Mouse (Mus musculus) forebrain, embryonic 13.5 days (tissue): ENCODE results near the gene Bcas3. TPM values are rescaled to one million over a fixed set of nuclear protein-coding genes. Genes with fewer than 3 reads are reported as not detected.
"Not testable (repeated sequence)": the region's sequence is repeated elsewhere in the genome, so short reads cannot be mapped to it uniquely, and the experiment has no call there.

Experiments used
- ATAC-seq: fragments of 200-750 bp; cut with Nextera tagmentation; 2 replicates; pipeline ENCODE4 v1.8.0; 2017
- H3K27ac ChIP-seq: fragments of 300-500 bp; sonication (generic); 2 replicates; pipeline ENCODE4 v1.5.1; 2015; ENCODE audit warnings: inconsistent platforms, mild to moderate bottlenecking, moderate library complexity
- H3K27me3 ChIP-seq: fragments of 300-500 bp; sonication (generic); 2 replicates; pipeline ENCODE4 v1.6.1; 2015; ENCODE audit warnings: mild to moderate bottlenecking, inconsistent platforms
- H3K36me3 ChIP-seq: fragments of 300-500 bp; sonication (generic); 2 replicates; pipeline ENCODE4 v1.6.1; 2015; ENCODE audit warnings: mild to moderate bottlenecking, inconsistent platforms; ENCODE audit not compliant: poor library complexity, severe bottlenecking
- H3K4me1 ChIP-seq: fragments of 300-500 bp; sonication (generic); 2 replicates; pipeline ENCODE4 v1.6.1; 2015; ENCODE audit warnings: inconsistent platforms
- H3K4me2 ChIP-seq: fragments of 300-500 bp; sonication (generic); 2 replicates; pipeline ENCODE4 v1.6.1; 2015; ENCODE audit warnings: inconsistent platforms, mild to moderate bottlenecking, moderate library complexity
- H3K4me3 ChIP-seq: fragments of 300-500 bp; sonication (generic); 2 replicates; pipeline ENCODE4 v1.5.1; 2015; ENCODE audit warnings: mild to moderate bottlenecking, inconsistent platforms
- H3K9ac ChIP-seq: fragments of 300-500 bp; sonication (generic); 2 replicates; pipeline ENCODE4 v1.6.1; 2015; ENCODE audit warnings: mild to moderate bottlenecking, inconsistent platforms
- H3K9me3 ChIP-seq: fragments of 300-500 bp; sonication (generic); replicated peaks from 2 replicates; pipeline ENCODE4 v1.6.1; 2016; ENCODE audit warnings: inconsistent platforms
- WGBS: fragments of 180-500 bp; shearing (Covaris S2); methylation state at CpG from one replicate; pipeline ENCODE4 v1.1.7; 2015; 5-methylcytosine and 5-hydroxymethylcytosine counted together
- polyA plus RNA-seq: library from polyadenylated mRNA; unstranded; fragments of >200 nt; fragmentation: Nextera tagmentation; extraction: Ambion mirVana; gene quantifications from 2 replicates; pipeline ENCODE4 v1.2.1, GENCODE M21; 2015

Gene Bcas3
- polyA plus RNA-seq, 1 experiment from 2014 or later, result 19.6 TPM

- H3K36me3 ChIP-seq, result no peaks in the 10 kb centered on the region
- no peak overlapping the region for H3K27ac ChIP-seq
- 90% methylated on average over 5 of the region's 5 CpGs for WGBS
- no peaks in the 10 kb centered on the region for H3K4me1 ChIP-seq
- no peaks in the 10 kb centered on the region for H3K9me3 ChIP-seq
- no peak for ATAC-seq
- H3K9ac ChIP-seq, result no peak overlapping the region
- peaks cover 4% of the 10 kb centered on the region; the same call in 1 of the 2 replicates for H3K27me3 ChIP-seq
- H3K4me3 ChIP-seq, result no peak overlapping the region
- H3K4me2 ChIP-seq, result no peak overlapping the region
Observed at GRCm38 (mm10) chr11:85499561-85499960, 146.6 kb downstream of the Bcas3 start.

GRCm38 (mm10) chr11:85502031-85502430, 149.1 kb downstream of the Bcas3 start:
- no peak for ATAC-seq
- Histone ChIP-seq H3K27me3 (peaks cover 4% of the 10 kb centered on the region; the same call in 1 of the 2 replicates), H3K36me3 (no peaks in the 10 kb centered on the region), H3K4me2 (no peak overlapping the region), H3K4me1 (no peaks in the 10 kb centered on the region), H3K27ac (no peak overlapping the region), H3K9me3 (no peaks in the 10 kb centered on the region), H3K9ac (no peak overlapping the region), H3K4me3 (no peak overlapping the region)
- WGBS, result 74% methylated on average over 3 of the region's 3 CpGs

- not testable (repeated sequence) for H3K4me2 ChIP-seq, H3K9me3 ChIP-seq, ATAC-seq, H3K36me3 ChIP-seq, H3K4me1 ChIP-seq, H3K27me3 ChIP-seq, H3K27ac ChIP-seq, H3K4me3 ChIP-seq, H3K9ac ChIP-seq
- 64% methylated on average over 4 of the region's 4 CpGs for WGBS
Observed at GRCm38 (mm10) chr11:85504812-85505211, 151.8 kb downstream of the Bcas3 start.

- Histone ChIP-seq H3K36me3 (no peaks in the 10 kb centered on the region), H3K9me3 (no peaks in the 10 kb centered on the region), H3K27me3 (peaks cover 4% of the 10 kb centered on the region; the same call in 1 of the 2 replicates), H3K27ac (no peak overlapping the region), H3K9ac (no peak overlapping the region), H3K4me3 (no peak overlapping the region), H3K4me1 (no peaks in the 10 kb centered on the region), H3K4me2 (no peak overlapping the region)
- 95% methylated on average over 4 of the region's 4 CpGs for WGBS
- ATAC-seq, result no peak
Observed at GRCm38 (mm10) chr11:85505811-85506210, 152.8 kb downstream of the Bcas3 start.

GRCm38 (mm10) chr11:85509334-85509733, 156.4 kb downstream of the Bcas3 start:
- H3K4me3 ChIP-seq, result no peak overlapping the region
- no peaks in the 10 kb centered on the region for H3K4me1 ChIP-seq
- H3K9me3 ChIP-seq, result no peaks in the 10 kb centered on the region
- H3K9ac ChIP-seq, result no peak overlapping the region
- no peak overlapping the region for H3K27ac ChIP-seq
- 84% methylated on average over 12 of the region's 12 CpGs for WGBS
- ATAC-seq, result no peak
- H3K27me3 ChIP-seq, result no peaks in the 10 kb centered on the region
- H3K36me3 ChIP-seq, result no peaks in the 10 kb centered on the region
- H3K4me2 ChIP-seq, result no peak overlapping the region

- H3K4me1 ChIP-seq, result no peaks in the 10 kb centered on the region
- no peaks in the 10 kb centered on the region for H3K9me3 ChIP-seq
- no peaks in the 10 kb centered on the region for H3K36me3 ChIP-seq
- H3K4me2 ChIP-seq, result no peak overlapping the region
- no peak overlapping the region for H3K4me3 ChIP-seq
- 84% methylated on average over 9 of the region's 9 CpGs for WGBS
- no peak for ATAC-seq
- no peak overlapping the region for H3K27ac ChIP-seq
- H3K9ac ChIP-seq, result no peak overlapping the region
- H3K27me3 ChIP-seq, result peaks cover 8% of the 10 kb centered on the region; the same call in 1 of the 2 replicates
Observed at GRCm38 (mm10) chr11:85511270-85511904, 158.4 kb downstream of the Bcas3 start.

- 93% methylated on average over 7 of the region's 7 CpGs for WGBS
Observed at GRCm38 (mm10) chr11:85516724-85517123, 163.8 kb downstream of the Bcas3 start.

GRCm38 (mm10) chr11:85518025-85518756, 165.2 kb downstream of the Bcas3 start:
- H3K4me3 ChIP-seq, result no peak overlapping the region
- no peaks in the 10 kb centered on the region for H3K9me3 ChIP-seq
- 44% methylated on average over 3 of the region's 3 CpGs for WGBS
- H3K4me2 ChIP-seq, result no peak overlapping the region
- ATAC-seq, result no peak
- no peak overlapping the region for H3K9ac ChIP-seq
- H3K4me1 ChIP-seq, result no peaks in the 10 kb centered on the region
- H3K27ac ChIP-seq, result no peak overlapping the region
- H3K27me3 ChIP-seq, result peaks cover 43% of the 10 kb centered on the region
- no peaks in the 10 kb centered on the region for H3K36me3 ChIP-seq

More at GRCm38 (mm10) chr11:85516724-85517123, 163.8 kb downstream of the Bcas3 start:
- Histone ChIP-seq H3K4me1 (no peaks in the 10 kb centered on the region), H3K4me3 (no peak overlapping the region), H3K36me3 (no peaks in the 10 kb centered on the region), H3K27ac (no peak overlapping the region), H3K9ac (no peak overlapping the region), H3K9me3 (no peaks in the 10 kb centered on the region), H3K27me3 (peaks cover 34% of the 10 kb centered on the region), H3K4me2 (no peak overlapping the region)
- ATAC-seq, result no peak

- no peak overlapping the region for H3K4me2 ChIP-seq
- H3K4me3 ChIP-seq, result no peak overlapping the region
- H3K27me3 ChIP-seq, result peaks cover 52% of the 10 kb centered on the region
- H3K36me3 ChIP-seq, result no peaks in the 10 kb centered on the region
- no peak overlapping the region for H3K9ac ChIP-seq
- H3K27ac ChIP-seq, result no peak overlapping the region
- 84% methylated on average over 12 of the region's 12 CpGs for WGBS
- H3K4me1 ChIP-seq, result peaks cover 15% of the 10 kb centered on the region
- no peaks in the 10 kb centered on the region for H3K9me3 ChIP-seq
- ATAC-seq, result no peak
Observed at GRCm38 (mm10) chr11:85520236-85520635, 167.3 kb downstream of the Bcas3 start.

GRCm38 (mm10) chr11:85520996-85521395, 168.0 kb downstream of the Bcas3 start:
- peaks cover 57% of the 10 kb centered on the region for H3K27me3 ChIP-seq
- H3K9ac ChIP-seq, result no peak overlapping the region
- no peak overlapping the region for H3K27ac ChIP-seq
- no peak for ATAC-seq
- no peaks in the 10 kb centered on the region for H3K9me3 ChIP-seq
- peaks cover 22% of the 10 kb centered on the region for H3K4me1 ChIP-seq
- 78% methylated on average over 4 of the region's 4 CpGs for WGBS
- no peaks in the 10 kb centered on the region for H3K36me3 ChIP-seq
- H3K4me3 ChIP-seq, result no peak overlapping the region
- no peak overlapping the region for H3K4me2 ChIP-seq

GRCm38 (mm10) chr11:85523646-85524045, 170.7 kb downstream of the Bcas3 start:
- H3K27me3 ChIP-seq, result peaks cover 64% of the 10 kb centered on the region
- H3K4me1 ChIP-seq, result peaks cover 26% of the 10 kb centered on the region
- no peak overlapping the region for H3K27ac ChIP-seq
- peak overlapping the region; percentile 62; the same call in 1 of the 2 replicates for H3K4me2 ChIP-seq
- no peak overlapping the region for H3K4me3 ChIP-seq
- H3K9ac ChIP-seq, result no peak overlapping the region
- WGBS, result 20% methylated on average over 6 of the region's 6 CpGs
- no peaks in the 10 kb centered on the region for H3K9me3 ChIP-seq
- H3K36me3 ChIP-seq, result no peaks in the 10 kb centered on the region
- no peak for ATAC-seq

GRCm38 (mm10) chr11:85524186-85524585, 171.2 kb downstream of the Bcas3 start:
- ATAC-seq, result peak; percentile 65

More at GRCm38 (mm10) chr11:85524186-85524585, 171.2 kb downstream of the Bcas3 start:
- WGBS, result 5% methylated on average over 12 of the region's 12 CpGs
- Histone ChIP-seq H3K27ac (no peak overlapping the region), H3K27me3 (peaks cover 67% of the 10 kb centered on the region), H3K9me3 (no peaks in the 10 kb centered on the region), H3K9ac (peak overlapping the region; percentile 37; the same call in 1 of the 2 replicates), H3K4me3 (peak overlapping the region; percentile 20), H3K4me1 (peaks cover 26% of the 10 kb centered on the region), H3K36me3 (no peaks in the 10 kb centered on the region), H3K4me2 (peak overlapping the region; percentile 62)
